Mouse (Mus musculus): Measurements from ENCODE around the gene Srebf2. TPM values are rescaled to one million over a fixed set of nuclear protein-coding genes. Genes with fewer than 3 reads are reported as not detected.

Srebf2 gene
- total RNA-seq, 2 experiments from 2014 or later, result 79.3 to 109 TPM

Small RNA genes lying within 50 kb of the gene (microRNA-seq; reads per million reads assigned to microRNA genes)
- gene Mir33 (ENCODE audit: borderline number of aligned reads in 2 of 2), result 31.2 to 39.8 reads per million in 2 experiments

Other genes with a start within 250 kb of the Srebf2 start
- gene Polr3h, start 220.9 kb upstream of the Srebf2 start, total RNA-seq (2021), result 10 to 100 TPM; 16.2 to 19.9 TPM
- 1 to 10 TPM; 6.9 to 9.2 TPM for gene Csdc2, start 210.4 kb upstream of the Srebf2 start, total RNA-seq (2021)
- gene Pmm1, start 186.3 kb upstream of the Srebf2 start, total RNA-seq (2021), result 10 to 100 TPM; 58.0 to 85.4 TPM
- gene 1700029P11Rik, start 166.6 kb upstream of the Srebf2 start, total RNA-seq (2021), result not detected
- gene Xrcc6, start 159.3 kb upstream of the Srebf2 start, total RNA-seq (2021), result 10 to 100 TPM; 55.8 to 88.9 TPM
- gene Desi1, start 113.3 kb upstream of the Srebf2 start, total RNA-seq (2021), result 100 to 1,000 TPM in 1 of 2 experiments, 10 to 100 TPM in 1; 52.7 to 123 TPM
- gene Snu13, start 99.6 kb upstream of the Srebf2 start, total RNA-seq (2021), result 10 to 100 TPM; 80.5 to 99.1 TPM
- gene 4930407I10Rik, start 88.0 kb upstream of the Srebf2 start, total RNA-seq (2021), result not detected
- gene Mei1, start 77.2 kb upstream of the Srebf2 start, total RNA-seq (2021), result 1 to 10 TPM in 1 of 2 experiments, under 1 TPM in 1; 0.58 to 4.1 TPM
- 1 to 10 TPM; 6.7 to 8.9 TPM for gene Ccdc134, start 19.3 kb upstream of the Srebf2 start, total RNA-seq (2021)
- under 1 TPM; 0.13 to 0.27 TPM for gene Shisa8, start 65.6 kb downstream of the Srebf2 start, total RNA-seq (2021)
- under 1 TPM; 0.16 to 0.17 TPM for gene Tnfrsf13c, start 77.2 kb downstream of the Srebf2 start, total RNA-seq (2021)
- 1 to 10 TPM; 2.4 to 2.5 TPM for gene Cenpm, start 97.6 kb downstream of the Srebf2 start, total RNA-seq (2021)
- gene 1500009C09Rik, start 105.2 kb downstream of the Srebf2 start, total RNA-seq (2021), result under 1 TPM; 0.33 to 0.90 TPM
- 1 to 10 TPM; 3.4 to 3.8 TPM for gene Sept3, start 127.7 kb downstream of the Srebf2 start, total RNA-seq (2021)
- not detected for gene Wbp2nl, start 151.8 kb downstream of the Srebf2 start, total RNA-seq (2021)
- 10 to 100 TPM; 46.1 to 67.0 TPM for gene Naga, start 191.7 kb downstream of the Srebf2 start, total RNA-seq (2021)
- 1 to 10 TPM in 1 of 2 experiments, under 1 TPM in 1; 0.46 to 1.1 TPM for gene Pheta2, start 191.8 kb downstream of the Srebf2 start, total RNA-seq (2021)
- gene Smdt1, start 191.8 kb downstream of the Srebf2 start, total RNA-seq (2021), result 100 to 1,000 TPM; 173 to 178 TPM
- gene Ndufa6, start 207.1 kb downstream of the Srebf2 start, total RNA-seq (2021), result 100 to 1,000 TPM; 512 to 543 TPM
- gene Cyp2d22, start 233.1 kb downstream of the Srebf2 start, total RNA-seq (2021), result 10 to 100 TPM; 47.7 to 48.8 TPM
- under 1 TPM in 1 of 2 experiments, not detected in 1; 0.63 TPM for gene Cyp2d11, start 246.8 kb downstream of the Srebf2 start, total RNA-seq (2021)

Measured in adrenal gland, adult 18-20 months (tissue).